Mouse (Mus musculus): Measurements from ENCODE around the gene Mal.

DNA sequence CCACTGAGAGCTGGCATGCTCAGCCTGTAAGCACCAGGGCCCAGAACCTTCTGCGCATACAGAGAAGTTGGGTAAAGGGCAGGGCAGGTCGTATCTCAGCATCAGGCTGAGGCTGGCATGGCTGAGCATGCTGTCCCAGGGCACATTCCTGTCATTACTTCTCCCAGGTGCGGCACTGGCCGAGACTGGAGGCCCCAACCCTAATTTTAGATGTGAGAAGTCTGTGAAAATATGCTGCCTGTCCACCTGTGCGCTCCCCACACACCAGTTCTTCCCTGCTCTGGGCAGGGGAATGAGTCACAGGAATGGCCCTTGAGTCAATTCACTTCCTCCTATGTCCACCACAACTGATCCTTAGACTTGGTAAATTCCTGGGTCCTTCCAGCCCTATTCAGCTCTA is 30.8 kb downstream of the Mal start:
- TF ChIP-seq CTCF (conservative IDR thresholded peaks at IDR 0.05; ENCODE audit: low read length) (no peak), NANOG (IDR thresholded peaks at IDR 0.05; ENCODE audit: borderline replicate concordance, low read length) (no peak), POU5F1 (IDR thresholded peaks at IDR 0.05; ENCODE audit: borderline replicate concordance, low read length) (no peak)
